Mouse (Mus musculus): ENCODE measurements at regions not wholly inside any gene's neighbourhood (a gene's known extent, or its start where the extent isn't known, plus 50 kb on each side); places are given as distances from the start of the nearest gene placed in this dataset.

DNA sequence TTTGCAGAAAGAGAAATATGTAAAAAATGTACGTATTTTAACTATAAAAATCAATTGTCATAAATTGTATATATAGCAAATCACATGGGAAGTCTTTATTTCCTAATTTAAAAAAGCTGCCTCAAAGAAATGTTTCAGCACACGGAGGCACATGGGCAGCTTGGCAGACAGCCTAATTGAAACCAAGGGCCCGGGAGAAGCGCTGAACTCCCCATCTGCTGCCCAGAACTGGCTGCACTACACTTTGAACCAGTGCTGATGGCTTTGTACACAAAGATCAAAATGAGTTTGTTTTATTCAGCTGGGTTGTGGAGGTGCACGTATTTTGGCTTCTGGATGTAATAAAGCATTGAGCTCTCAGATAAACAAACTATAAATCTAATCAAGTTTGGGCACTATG is 100.2 kb upstream of the Rspo3 start:
- DNase-seq = no peak

DNA sequence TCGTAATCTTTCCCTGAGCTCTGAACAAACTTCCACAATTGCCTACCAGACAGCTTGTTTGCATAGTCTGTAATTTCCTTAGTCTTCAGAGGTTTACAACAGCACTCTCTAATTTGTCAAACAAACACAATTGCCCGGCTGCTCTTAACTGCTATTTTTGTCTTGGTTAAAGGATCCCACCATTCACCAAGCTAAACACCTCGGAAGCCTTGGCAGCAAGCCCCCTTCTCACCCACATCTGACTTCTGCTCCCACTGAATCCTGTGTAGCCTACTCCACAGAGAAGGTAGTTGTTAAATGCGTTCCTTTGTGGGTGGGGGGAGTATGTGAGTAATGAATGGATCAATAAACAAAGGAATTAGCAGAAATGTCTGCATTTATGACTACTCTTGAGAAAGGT is 59.8 kb upstream of the Rspo3 start:
- no peak for DNase-seq

DNA sequence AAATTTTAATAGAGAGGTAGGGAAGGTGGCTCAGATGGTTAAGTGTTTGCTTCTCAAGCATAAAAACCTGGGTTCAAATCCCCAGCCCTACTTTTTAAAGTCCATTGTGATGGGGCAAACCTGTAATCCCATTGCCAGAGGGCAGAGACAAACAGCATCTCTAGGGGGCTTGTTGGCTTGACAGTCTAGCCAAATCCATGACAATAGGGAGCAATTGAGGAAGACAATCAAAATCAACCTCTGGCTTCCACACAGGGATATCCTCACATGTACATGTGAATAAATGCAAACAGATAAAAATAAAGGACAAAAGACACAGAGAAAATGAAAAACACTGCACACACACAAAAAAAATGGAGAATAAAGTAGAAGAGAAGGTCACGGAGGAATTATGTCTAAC is 59.3 kb upstream of the Rspo3 start:
- DNase-seq = no peak

DNA sequence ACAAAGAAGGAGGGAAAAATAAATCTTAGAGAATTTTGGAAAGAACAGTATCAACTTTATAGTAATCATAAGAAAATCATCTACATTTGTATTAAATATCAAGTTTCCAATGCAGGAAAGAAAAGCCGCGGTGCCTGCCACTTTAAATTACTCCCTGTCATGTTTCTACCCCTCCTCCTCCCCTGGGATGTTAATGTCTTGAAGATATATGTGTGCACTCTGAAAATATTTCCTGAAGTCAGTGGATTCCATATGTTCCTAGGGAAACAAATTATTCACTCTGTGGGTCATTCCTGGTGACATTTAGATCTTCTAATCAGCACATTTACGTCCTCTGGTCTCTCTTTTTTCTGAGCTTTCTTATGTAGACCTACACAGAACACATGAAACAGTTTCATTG is 57.2 kb upstream of the Rspo3 start:
- DNase-seq = no peak

DNA sequence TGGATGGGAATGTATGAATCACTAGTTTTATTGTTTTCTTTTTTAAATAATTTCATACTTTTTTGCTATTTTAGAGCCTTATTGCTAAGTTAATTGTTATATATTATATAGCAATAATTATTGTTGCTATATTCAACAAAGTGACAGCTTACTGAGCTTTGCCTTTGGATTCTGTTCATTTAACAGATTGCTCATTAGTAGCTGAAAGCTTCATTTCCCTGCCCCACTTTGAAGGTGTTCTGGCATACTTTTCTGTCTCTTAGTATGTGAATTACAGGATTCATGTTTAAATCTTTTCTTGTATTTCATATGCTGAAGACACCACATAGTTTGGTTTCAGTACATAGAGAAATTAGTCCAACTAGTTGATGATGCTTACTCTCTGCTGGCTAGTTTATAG is 54.5 kb upstream of the Rspo3 start:
- DNase-seq = no peak

DNA sequence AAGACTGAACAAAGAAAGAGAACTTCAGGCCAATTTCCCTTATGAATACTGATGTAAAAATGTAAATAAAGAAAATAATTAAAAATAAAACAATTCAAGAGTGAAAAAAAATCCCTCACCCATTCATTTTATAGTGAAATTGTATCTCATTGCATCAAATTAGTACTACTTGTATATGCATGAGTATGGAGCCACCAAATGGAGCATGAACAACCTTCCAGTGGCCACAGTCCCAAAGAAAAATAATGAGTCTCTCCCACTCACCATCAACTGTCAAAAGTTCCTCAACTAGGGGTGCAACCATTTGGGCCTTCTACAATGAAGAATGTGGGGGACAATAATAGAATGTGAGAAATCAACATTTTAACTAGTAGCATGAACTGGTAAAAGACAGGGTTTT is 54.1 kb upstream of the Rspo3 start:
- no peak for DNase-seq

All from heart, postnatal 4 days (tissue).